Mouse (Mus musculus) forelimb bud, embryonic 11.5 days (tissue): ENCODE data around the gene Cox4i2.

ENCODE experiments used
- DNase-seq: peaks from one replicate; pipeline ENCODE4 v3.0.0-alpha.2; 2012; ENCODE audit warnings: low read depth, low spot score

Gene Cox4i2

DNA sequence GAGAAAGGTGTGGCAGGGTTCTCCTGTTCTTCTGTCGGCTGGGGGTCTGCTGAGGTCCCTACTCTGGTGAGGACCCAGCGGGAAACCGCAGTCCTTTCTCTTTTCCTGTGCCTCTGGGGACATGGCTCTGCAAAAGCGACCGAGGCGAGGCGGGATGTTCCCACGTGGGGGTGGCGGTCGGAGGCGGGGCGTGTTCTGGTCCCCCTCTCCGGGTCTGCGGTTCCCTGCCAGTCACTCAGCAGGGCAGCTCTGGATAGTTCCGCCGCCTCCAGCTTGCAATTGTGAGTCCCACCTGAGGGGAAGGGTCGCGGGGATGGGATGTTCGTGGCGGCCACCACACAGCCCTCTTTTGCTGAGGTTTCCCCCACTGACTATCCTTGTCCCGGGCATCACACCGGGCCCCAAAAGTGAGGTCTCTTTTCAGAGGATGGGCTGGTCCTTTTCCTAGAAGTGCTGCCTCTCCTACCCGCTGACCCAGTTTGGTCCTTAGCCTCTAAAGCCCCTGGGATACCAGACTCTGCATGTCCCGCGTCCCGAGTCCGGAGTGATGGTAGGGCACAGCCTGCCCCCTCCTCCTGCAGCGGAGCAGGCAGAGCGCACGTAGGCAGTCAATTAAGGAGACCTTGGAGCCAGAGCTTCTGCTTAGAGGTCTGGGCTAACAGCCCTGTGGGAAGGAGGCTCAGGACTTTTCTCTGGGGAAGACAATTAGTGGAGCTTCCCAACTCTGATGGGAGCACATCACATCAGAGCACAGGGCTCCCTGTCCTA, at the start of gene Cox4i2:
Gene Cox4i2 (plus strand): TSS at position 230 of the 768 bp plus-strand sequence.
- DNase-seq = no peak

DNA sequence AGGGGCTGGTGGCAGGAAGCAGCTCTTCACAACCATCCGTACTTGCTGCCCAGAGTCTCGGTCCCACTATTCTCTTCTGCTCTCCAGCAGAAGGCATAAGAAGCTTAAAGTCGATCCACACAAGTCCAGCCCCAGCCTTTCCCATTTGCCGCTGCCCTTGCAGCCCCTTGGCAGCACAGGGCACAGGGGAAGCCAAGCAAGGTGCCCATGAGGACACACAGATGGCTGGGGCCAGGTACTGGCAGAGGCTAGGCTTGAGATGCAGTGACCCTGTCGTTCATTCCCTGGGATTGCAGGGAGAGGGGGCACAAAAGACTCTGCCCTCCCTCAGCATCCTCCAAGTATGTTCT, 49.7 kb upstream of the Cox4i2 start:
- DNase-seq = no peak

DNA sequence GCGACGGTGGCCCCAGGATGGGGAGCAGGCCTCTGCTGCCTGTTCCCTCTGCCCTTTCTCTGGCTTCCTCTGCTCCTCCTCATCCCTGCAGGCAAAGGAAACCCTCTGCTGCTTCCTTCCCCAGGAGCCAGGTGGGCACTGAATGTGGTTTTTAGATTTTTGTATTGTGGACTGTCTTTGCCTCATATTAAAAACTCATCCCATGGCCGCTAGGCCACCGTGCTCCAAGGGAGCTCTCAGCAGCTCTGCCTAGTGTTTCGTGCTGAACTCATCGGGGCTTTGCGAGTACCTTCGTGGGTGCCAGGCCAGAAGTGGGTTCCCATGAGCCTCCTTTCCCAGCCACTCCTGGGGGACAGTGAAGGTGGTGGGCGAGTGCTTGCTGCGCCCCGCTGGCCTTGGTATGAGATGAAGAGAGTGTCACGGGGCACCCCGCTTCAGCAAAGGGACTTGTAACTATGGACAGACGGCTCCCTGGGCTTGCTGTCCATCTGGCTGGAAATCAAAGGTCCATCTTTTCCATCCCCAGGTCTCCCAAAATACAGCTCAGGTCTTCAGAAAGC, 49.1 kb upstream of the Cox4i2 start:
- no peak for DNase-seq

DNA sequence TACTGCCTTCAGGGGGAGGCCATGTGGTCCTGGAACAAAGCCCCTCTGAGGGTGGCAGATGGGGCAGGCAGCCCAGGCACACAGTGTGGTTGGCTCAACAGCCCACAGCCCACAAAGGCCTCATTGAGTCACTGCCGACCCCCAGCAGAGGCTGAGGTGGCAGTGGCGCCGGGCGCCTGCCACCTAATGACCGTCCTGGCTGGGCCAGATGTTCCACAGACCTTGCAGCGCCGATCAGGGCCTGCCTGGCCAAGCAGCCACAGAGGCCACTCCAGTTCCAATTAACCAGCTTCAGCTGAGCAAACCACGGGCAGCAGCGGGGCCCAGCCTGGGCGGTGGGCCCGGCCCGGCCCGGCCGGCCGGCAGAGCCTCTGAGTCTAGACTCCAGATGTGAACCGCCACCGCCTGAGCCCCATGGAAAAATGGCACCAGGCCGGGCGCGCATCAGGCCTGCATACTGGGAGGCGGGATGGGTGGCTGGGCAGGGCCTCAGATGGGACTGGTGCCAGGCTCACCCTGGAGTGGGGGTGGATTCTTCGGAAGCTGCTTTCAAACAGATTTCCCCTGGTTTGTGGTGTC, 47.9 kb upstream of the Cox4i2 start:
- peak; percentile 88 for DNase-seq

DNA sequence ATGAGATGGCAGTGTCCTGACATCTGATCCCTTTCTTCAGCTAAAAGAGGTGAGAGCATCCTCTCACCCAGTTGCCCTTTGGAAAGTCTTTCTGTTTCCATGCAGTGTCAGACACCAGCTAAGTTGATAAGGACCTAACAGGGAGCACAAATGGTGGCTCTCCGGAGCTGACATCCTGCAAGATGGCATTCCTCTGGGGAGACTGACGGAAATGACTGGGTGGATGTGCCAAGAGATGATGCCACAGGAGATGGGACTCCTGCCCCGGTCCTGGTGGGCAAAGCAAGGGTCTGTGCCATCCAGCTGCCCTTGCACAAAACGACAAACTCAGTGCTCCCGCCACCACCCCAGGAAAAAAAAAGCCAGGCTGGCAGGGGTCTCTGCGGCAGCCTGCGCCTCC, 46.8 kb upstream of the Cox4i2 start:
- DNase-seq = no peak

DNA sequence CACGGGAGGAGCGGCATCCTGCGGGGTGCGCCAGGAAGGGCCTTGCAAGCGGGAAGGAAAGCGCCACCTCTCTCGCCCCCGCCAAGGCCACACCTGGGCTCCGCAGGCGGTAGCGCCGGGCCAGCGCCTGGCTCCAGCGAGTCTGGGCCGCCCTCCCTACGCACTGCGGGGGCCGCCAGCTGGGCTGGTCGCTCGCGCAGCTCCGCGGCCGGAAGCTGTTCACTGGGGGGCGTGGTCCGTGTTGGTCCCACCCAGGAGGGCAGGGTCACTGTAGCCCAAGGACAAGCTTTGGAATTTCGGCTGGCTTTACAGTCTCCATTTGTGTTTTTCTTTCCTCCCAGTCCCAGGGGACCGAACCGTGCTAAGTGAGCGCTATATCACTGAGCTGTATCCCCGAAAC, 46.3 kb upstream of the Cox4i2 start:
- DNase-seq = peak; percentile 93

DNA sequence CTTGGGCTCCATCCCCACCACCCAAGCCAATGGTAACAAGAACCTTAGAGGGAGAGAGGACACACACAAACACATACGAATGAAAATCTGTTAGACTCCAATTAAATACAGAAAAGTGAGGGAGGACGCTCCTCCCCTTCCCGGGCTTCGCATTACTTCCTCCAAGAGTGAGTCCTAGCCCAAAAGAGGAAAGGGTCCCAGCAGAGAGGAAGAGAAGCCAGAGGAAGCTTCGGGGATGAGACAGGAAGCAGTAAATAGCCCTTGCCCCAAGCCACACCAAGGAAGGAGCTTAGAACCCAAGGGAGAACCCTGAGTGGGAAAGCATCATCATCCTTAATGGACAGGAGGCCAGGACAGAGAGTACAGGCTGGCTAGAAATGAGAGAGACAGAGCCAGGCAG, 44.9 kb upstream of the Cox4i2 start:
- no peak for DNase-seq

DNA sequence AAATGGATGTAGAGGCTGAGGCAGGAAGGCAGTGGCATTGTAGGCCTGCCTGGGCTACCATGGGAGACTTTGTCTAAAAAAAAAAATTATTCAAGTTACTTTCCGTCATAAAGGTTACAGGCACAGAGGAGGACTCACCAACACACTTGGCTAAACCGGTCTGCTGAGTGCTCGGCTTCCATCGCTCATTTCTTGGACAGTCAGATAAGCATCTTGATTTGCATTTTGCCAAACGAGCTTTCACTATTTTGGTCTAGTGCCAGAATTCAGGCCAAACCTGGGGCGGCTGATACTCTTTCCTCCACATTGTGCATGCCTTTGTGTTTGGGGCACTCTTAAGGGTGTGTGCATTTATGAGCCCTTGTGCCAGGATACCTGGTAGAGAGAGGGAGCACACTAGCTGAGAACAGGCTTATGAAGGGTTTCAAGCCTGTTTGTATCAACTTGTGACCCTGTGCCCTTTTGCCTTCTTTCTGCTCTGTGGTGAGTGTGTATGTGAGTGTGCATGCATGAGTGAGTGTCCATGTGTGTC, 37.7 kb upstream of the Cox4i2 start:
- DNase-seq = no peak

DNA sequence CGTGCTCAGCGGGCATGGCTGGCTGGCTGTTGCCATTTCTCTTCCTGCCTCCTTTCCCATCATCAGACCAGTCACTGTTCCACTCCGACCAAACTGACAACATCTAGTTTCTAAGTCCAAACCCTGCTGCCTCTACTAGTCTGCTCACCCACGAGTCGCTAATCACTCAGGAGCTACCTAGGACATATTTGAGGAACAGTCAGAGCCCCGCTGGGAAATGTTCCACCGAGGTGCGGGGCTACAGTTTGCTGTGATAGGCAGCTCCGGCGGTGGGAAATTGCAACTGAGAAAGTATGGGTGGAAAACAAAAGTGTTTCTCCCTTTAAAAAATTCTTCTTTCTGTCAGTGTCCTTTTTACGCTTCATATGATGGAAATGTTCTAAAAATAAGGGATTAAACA, 36.3 kb upstream of the Cox4i2 start:
- DNase-seq = no peak

DNA sequence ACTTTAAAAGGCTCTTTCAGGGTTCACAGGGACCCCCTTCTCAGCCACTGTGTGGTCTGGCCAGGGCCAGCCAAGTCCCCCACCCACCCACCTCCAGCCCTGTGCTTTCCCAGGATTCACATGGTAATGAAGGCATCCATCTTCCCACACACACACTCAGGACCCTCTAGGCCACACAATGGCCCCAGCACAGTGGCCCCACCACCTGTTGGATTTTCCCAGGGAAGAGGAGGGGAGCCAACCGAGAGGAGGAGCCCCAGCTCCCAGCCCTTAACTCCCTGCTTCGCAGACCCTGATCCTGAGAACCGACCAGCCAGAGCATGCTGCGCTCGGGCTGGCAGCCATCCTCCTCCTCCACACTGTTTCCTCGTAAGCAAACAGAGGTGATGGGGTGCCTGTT, 35.9 kb upstream of the Cox4i2 start:
- DNase-seq = no peak

DNA sequence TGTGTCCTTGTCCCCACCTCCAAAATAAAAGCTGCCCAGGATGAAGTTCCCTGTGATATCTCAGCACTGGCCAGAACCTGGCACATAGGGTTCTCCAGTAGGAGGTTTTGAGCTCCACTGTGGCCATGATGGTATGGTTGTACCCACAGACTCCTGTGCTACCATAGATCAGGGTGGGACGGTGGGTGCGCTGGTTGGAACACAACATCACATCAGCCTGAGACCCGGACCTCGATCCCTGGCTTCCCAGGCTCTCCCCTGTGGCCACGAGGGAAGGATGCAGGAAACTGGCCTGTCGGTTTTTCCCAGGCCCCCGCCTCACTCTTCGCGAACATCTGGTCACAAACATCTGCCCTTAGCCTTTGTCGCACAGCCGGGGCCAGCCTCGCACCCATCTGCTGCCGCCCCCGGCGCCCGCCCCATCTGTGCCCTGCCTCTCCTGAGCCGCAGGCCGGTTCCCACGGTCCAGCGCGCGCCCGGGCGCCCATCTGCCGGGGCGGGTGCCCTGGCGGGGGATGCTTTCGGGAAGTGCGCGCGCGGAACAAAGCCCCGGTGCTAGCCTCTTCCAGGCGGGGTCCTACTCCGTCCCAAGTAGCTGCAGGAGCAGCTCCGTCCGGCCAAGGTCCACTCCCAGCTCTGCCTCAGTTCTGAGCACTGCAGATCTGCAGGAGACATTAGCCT, 30.2 kb upstream of the Cox4i2 start:
- DNase-seq = peak; percentile 48

DNA sequence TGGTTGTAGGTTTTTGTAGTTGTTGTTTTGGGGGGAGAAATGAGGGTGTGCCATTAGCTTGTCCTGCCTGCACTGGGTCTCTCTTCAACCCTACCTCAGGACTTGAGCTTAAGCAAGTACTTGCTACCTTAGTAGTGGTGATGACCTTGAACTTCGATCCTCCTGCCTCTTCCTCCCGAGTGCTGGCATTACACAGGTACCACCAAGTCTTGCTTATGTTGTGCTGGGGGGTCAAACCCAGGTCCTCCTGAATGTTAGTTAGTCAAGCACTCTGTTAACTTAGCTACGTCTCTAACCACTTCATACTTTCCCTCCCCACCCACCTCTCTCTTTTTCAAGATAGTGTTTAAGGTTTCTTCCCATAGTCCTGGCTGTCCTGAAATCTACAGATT, 29.6 kb upstream of the Cox4i2 start:
- DNase-seq = no peak

DNA sequence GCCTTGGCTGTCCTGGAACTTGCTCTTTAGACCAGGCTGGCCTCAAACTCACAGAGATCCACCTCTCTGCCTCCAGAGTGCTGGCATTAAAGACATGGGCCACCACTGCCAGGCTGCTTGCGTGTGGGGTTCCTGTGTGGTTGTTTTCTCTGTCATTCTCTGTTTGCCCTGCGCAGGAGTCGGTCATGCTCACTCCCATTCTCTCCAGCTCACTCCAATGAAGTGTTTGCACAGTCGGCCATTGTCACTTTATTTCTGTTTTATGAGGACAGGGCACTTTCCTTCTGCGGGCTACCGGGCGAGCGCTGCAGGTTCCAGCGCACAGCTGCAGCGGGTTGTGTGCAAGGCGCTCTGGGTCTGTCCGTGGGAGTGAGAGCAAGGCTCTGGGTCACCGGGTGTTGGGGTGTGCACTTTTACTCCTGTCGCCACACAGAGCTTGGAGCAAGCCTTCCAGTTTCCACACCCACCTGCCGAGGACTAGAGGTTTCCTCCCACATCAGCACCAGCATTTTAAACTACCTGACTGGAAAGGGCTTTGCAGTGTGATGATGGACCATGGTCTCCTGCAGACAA, 28.7 kb upstream of the Cox4i2 start:
- no peak for DNase-seq

DNA sequence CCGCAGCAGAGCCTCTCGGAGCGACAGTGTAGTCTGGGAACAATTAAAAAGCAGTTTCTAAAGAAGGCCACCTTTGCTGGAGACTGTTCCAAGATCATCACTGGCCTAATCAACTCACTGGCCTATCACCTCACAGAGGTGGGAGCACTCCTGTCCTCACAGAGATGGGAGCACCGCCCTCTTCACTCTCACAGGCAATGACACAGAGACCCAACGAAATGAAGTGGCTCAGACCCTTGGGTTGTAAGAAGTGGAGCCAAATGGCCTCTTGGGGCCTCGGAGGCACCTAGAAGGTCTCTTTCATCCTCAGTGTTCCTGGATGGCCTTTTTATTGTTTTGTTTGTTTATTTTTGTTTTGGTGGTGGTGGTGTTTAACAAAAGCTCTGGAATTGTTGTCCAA, 27.8 kb upstream of the Cox4i2 start:
- no peak for DNase-seq

DNA sequence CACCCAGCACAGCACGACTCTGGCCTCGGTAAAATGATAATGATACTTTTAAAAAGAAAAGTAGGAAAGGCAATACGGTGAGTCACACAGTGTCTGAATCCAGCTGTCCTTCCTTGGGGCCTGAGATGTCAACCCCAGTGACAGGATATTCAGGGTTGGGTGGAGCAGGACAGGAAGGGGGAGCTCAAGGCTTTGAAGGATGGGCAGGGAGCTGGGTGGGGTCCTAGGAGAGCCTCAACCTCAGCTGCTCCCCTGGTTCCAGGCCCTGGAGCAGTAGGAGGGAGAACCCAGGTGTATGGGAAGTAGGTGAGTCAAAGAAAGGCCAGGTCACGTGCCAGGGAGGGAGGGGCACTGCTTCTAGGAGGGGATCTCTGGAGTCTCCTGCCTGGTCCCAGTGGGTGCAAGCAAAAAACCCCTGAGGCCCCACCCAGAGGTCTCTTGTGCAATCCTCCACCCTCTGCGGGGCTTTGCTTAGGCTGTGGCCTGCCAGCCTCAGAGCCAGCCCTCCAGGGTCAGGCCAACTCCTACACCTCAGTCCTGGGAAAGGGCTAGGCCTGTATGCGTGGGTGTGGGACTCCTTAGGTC, 27.1 kb upstream of the Cox4i2 start:
- no peak for DNase-seq

DNA sequence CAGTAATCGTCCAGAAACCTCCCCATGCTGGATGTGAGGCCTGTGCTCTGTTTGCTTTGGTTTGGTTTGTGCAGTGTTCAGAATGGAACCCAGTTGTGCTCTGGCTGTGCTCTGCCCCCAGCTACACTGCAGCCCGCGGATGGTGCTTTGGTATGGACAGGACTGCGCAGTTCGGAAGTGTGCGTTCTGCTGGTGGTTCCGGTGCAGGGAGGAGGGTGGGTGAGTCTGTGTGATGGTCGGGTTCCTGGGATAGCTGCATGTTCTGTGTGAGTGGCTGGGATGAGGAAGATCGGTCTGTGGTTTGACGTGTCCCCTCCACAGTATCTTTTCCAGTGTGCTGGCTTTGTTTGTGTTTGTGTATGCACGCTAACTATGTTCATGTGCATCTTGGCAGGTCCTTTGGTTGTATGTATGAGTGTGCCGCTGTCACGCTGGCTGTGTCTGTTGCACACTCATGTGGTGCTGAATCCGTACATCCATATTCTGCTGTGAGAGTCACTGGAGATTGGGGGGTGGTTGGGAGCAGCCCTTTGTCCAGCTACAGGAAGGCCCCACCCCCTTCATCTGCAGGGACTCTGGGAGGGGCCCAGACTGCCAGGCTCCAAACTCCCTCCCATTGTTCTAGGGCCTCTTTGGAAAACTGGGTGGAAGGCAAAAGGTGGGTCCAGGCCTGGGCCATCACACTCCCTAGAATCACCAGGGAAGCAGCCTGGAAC, 26.0 kb upstream of the Cox4i2 start:
- DNase-seq = no peak

DNA sequence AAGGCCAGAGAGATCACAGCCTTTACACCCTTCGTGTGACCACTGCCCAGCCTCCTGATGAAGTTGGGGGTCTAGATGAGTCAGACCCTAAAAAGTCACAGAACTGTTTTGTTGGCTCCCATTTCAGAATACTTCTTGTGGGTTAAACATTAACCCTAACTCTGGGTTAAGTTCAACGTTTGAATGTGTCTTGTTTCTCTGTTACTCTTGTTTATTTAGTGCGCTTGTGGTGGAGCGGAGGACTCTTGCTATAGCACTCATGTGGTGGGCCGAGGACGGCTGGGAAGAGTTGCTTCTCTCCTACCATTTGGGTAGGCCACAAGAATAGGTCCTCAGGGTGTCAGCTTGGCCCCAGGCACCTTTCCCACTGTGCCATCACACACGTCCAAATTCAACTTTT, 25.4 kb upstream of the Cox4i2 start:
- DNase-seq = no peak

DNA sequence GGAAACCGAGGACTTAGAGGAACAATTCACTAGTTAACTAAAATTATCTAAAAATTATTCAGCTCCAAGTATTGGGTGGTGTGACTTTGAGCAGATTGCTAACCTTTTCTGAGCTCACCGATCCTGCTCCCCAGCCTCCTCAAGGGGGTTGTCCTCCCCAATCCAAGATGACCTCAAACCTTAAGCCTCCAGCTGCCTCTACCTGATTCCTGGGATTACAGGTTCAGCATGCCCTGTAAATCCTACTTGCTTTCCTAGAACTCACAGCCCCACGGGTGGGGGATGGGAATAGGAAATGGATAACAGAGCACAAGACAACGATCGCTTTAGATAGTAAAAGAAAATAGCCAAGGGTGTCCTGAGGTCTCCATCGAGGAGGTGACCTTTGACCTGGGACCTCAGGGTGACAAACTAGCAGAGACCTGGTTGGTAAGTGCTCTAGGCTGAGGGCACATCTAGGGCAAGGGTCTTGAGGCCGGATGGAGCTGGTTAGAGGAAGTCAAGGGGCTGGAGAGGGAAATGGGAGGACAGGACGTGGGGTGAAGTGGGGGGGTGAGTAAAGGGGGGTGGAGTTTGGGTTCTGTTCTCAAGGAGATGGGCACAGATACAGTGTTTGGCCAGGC, 24.8 kb upstream of the Cox4i2 start:
- peak; percentile 42 for DNase-seq

DNA sequence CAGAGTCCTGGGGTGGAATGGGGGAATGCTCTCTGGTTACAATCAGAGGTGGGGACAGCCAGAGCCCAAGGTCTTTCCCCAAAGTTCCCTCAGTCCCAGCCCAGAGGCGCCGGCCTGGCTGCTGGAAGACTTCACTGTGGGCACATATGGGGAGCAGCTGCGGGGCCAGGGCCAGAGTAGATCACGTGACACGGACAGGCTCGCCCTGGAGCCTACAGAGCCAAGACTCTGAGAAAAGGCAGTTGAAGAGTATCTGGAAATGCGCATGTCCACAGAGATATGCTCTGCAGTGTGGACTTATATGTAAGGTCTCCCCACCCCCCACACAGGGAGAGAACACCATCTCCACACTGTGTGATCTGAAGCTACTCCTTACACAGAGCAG, 24.3 kb upstream of the Cox4i2 start:
- DNase-seq = peak; percentile 85

DNA sequence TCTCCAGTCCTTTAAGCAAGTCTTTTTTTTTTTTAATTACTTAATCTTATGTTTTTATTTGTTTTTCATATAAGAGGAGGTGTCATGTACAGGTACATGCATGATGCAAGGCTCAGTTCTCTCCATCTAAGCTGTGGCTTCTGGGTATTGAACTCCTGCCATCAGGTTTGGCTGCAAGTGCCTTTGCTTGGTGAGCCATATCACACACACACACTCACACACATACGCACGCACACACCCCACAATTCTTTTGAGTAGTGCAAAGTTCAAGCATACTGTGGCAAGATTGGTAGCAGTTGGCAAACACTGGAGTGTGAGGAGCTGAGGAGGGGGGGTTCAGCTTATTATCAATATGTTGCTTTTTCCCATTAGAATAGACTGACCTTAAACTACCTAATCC, 20.8 kb upstream of the Cox4i2 start:
- no peak for DNase-seq

DNA sequence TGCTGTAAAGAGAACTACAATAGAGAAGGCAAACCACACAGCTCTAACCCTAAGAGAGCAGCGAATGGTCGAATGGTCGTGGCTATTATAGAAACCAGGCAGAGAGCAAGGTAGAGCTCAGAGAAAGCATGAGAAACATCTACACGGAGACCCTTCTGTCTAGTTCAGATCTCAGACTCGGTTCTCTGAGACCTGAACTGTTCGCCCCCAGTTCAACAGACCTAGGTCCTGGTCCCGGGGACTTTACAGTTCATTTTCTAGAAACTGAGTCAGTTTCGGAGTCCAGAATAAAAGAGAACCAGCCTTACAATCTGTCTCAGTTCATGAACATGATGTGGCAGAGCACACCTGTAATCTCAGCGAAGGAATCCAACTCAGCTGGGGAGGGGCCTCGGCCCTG, 19.5 kb upstream of the Cox4i2 start:
- no peak for DNase-seq
